ENCODE assay signal across 8 mouse cellular contexts in genomic region chr6:72440186-72440990, GRCm38 (mm10). TPM values are rescaled to one million over a fixed set of nuclear protein-coding genes. Genes with fewer than 3 reads are reported as not detected.
A peak's percentile ranks its signal among the peaks of the same experiment; 100 is the strongest.
DNase-seq lines count a peak whose midpoint lies in the region; ATAC-seq lines count a peak whose summit lies in the region.

No protein-coding gene starts in this region.

- no peaks in the 10 kb centered on the region for H3K9me3 ChIP-seq in megakaryocyte, embryonic 14.5 days
- no peaks in the 10 kb centered on the region for H3K9me3 ChIP-seq in forebrain, embryonic 15.5 days
- H3K9me3 ChIP-seq in midbrain, embryonic 16.5 days (replicated peaks; ENCODE audit: control insufficient read depth, low read length, poor library complexity, severe bottlenecking) = no peaks in the 10 kb centered on the region

- H3K27me3 ChIP-seq in megakaryocyte, embryonic 14.5 days (replicated peaks) = no peaks in the 10 kb centered on the region
- no peaks in the 10 kb centered on the region for H3K27me3 ChIP-seq in forebrain, embryonic 15.5 days
- H3K27me3 ChIP-seq in midbrain, embryonic 16.5 days (ENCODE audit: control insufficient read depth, insufficient read depth, low read depth, low read length) = no peaks in the 10 kb centered on the region

- peaks cover 28% of the 10 kb centered on the region for H3K36me3 ChIP-seq in megakaryocyte, embryonic 14.5 days (replicated peaks; ENCODE audit: low read length)
- peaks cover 22% of the 10 kb centered on the region for H3K36me3 ChIP-seq in forebrain, embryonic 15.5 days
- peaks cover 7% of the 10 kb centered on the region for H3K36me3 ChIP-seq in midbrain, embryonic 16.5 days (ENCODE audit: control insufficient read depth, insufficient read depth, low read length)

- H3K4me3 ChIP-seq in megakaryocyte, embryonic 14.5 days (replicated peaks) = peak overlapping the region; percentile 99
- H3K4me3 ChIP-seq in brown adipose tissue, adult 24 weeks (ENCODE audit: insufficient read depth, low read depth, low read length) = peak overlapping the region; percentile 97
- H3K4me3 ChIP-seq in forebrain, embryonic 15.5 days = peak overlapping the region; percentile 100
- peak overlapping the region; percentile 99 for H3K4me3 ChIP-seq in midbrain, embryonic 16.5 days (ENCODE audit: low read depth, low read length)

- DNase-seq in layer of hippocampus, adult 9-10 months (ENCODE audit: low spot score) = peak; percentile 36
- DNase-seq in adrenal gland, postnatal 10 days = no peak
- DNase-seq in urinary bladder, adult 2 months (ENCODE audit: low spot score) = no peak

- ATAC-seq in megakaryocyte, adult 5-6 weeks (ENCODE audit: poor library complexity, severe bottlenecking) = no peak
- ATAC-seq in forebrain, embryonic 15.5 days (replicated peaks) = 0 out of 2 replicates have a peak, but pooled peaks have one; percentile 4
- peak; percentile 18; the same call in 1 of the 2 replicates for ATAC-seq in midbrain, embryonic 16.5 days

- H3K4me2 ChIP-seq in forebrain, embryonic 15.5 days (replicated peaks) = peak overlapping the region; percentile 72
- peak overlapping the region; percentile 74 for H3K4me2 ChIP-seq in midbrain, embryonic 16.5 days (ENCODE audit: low read length)

- 4% methylated on average over 17 of the region's 17 CpGs for WGBS in forebrain, embryonic 15.5 days
- WGBS in midbrain, embryonic 16.5 days = 3% methylated on average over 17 of the region's 17 CpGs

- peaks cover 56% of the 10 kb centered on the region for H3K4me1 ChIP-seq in megakaryocyte, embryonic 14.5 days
- peaks cover 5% of the 10 kb centered on the region for H3K4me1 ChIP-seq in brown adipose tissue, adult 24 weeks (ENCODE audit: control insufficient read depth, insufficient read depth, insufficient read length, low read length)
- peaks cover 43% of the 10 kb centered on the region for H3K4me1 ChIP-seq in forebrain, embryonic 15.5 days
- H3K4me1 ChIP-seq in midbrain, embryonic 16.5 days (ENCODE audit: control insufficient read depth, insufficient read depth, low read length) = peaks cover 33% of the 10 kb centered on the region

- peak overlapping the region; percentile 99 for H3K27ac ChIP-seq in brown adipose tissue, adult 24 weeks (replicated peaks; ENCODE audit: low read depth, low read length)
- H3K27ac ChIP-seq in forebrain, embryonic 15.5 days (replicated peaks) = peak overlapping the region; percentile 99
- peak overlapping the region; percentile 100 for H3K27ac ChIP-seq in midbrain, embryonic 16.5 days (ENCODE audit: low read length)

- H3K9ac ChIP-seq in forebrain, embryonic 15.5 days (replicated peaks) = peak overlapping the region; percentile 100
- peak overlapping the region; percentile 100 for H3K9ac ChIP-seq in midbrain, embryonic 16.5 days (ENCODE audit: low read depth, low read length)

RNA-seq across cellular contexts. Expression of gene Mat2a, which starts 1.0 kb away (rescaled TPM):
- polyA plus RNA-seq in megakaryocyte, embryonic 14.5 days (2012; ENCODE audit: insufficient read depth, low replicate concordance) = 1.6 and 17.1 TPM in 2 replicates
- total RNA-seq in megakaryocyte, adult 5-6 weeks (2015) = 181 and 183 TPM in 2 replicates
- 95.4 and 105 TPM in 2 replicates for total RNA-seq in megakaryocyte, adult 5-6 weeks (2017)
- 103 and 104 TPM in 2 replicates for polyA plus RNA-seq in brown adipose tissue, adult 24 weeks (2012; ENCODE audit: insufficient read depth, insufficient read length, missing spikeins)
- polyA plus RNA-seq in forebrain, embryonic 15.5 days (2015; fragmentation: Nextera tagmentation; extraction: Ambion mirVana) = 359 and 376 TPM in 2 replicates
- 348 and 379 TPM in 2 replicates for polyA plus RNA-seq in midbrain, embryonic 16.5 days (2015; fragmentation: Nextera tagmentation; extraction: Ambion mirVana)
- 100 to 1,000 TPM; 225 to 245 TPM for total RNA-seq in adrenal gland, postnatal 10 days (2021)
- polyA plus RNA-seq in urinary bladder, adult 2 months (2012; rRNA removed) = 176 and 243 TPM in 2 replicates

RNA-seq across cellular contexts. Expression of gene Ggcx, which starts 26.3 kb away (rescaled TPM):
- polyA plus RNA-seq in megakaryocyte, embryonic 14.5 days (2012; ENCODE audit: insufficient read depth, low replicate concordance) = 4.8 and 8.6 TPM in 2 replicates
- total RNA-seq in megakaryocyte, adult 5-6 weeks (2015) = 5.6 and 7.8 TPM in 2 replicates
- 6.0 and 8.3 TPM in 2 replicates for total RNA-seq in megakaryocyte, adult 5-6 weeks (2017)
- 17.3 and 19.4 TPM in 2 replicates for polyA plus RNA-seq in brown adipose tissue, adult 24 weeks (2012; ENCODE audit: insufficient read depth, insufficient read length, missing spikeins)
- 14.0 and 16.5 TPM in 2 replicates for polyA plus RNA-seq in forebrain, embryonic 15.5 days (2015; fragmentation: Nextera tagmentation; extraction: Ambion mirVana)
- 14.3 and 15.2 TPM in 2 replicates for polyA plus RNA-seq in midbrain, embryonic 16.5 days (2015; fragmentation: Nextera tagmentation; extraction: Ambion mirVana)
- total RNA-seq in adrenal gland, postnatal 10 days (2021) = 10 to 100 TPM; 42.4 to 42.7 TPM
- 27.3 and 31.4 TPM in 2 replicates for polyA plus RNA-seq in urinary bladder, adult 2 months (2012; rRNA removed)

RNA-seq across cellular contexts. Expression of gene Vamp8, which starts 49.9 kb away (rescaled TPM):
- 31.1 and 174 TPM in 2 replicates for polyA plus RNA-seq in megakaryocyte, embryonic 14.5 days (2012; ENCODE audit: insufficient read depth, low replicate concordance)
- 219 and 236 TPM in 2 replicates for total RNA-seq in megakaryocyte, adult 5-6 weeks (2015)
- 199 and 241 TPM in 2 replicates for total RNA-seq in megakaryocyte, adult 5-6 weeks (2017)
- polyA plus RNA-seq in brown adipose tissue, adult 24 weeks (2012; ENCODE audit: insufficient read depth, insufficient read length, missing spikeins) = 100 and 121 TPM in 2 replicates
- polyA plus RNA-seq in forebrain, embryonic 15.5 days (2015; fragmentation: Nextera tagmentation; extraction: Ambion mirVana) = 14.5 and 15.0 TPM in 2 replicates
- polyA plus RNA-seq in midbrain, embryonic 16.5 days (2015; fragmentation: Nextera tagmentation; extraction: Ambion mirVana) = 15.3 and 16.0 TPM in 2 replicates
- 100 to 1,000 TPM; 109 to 123 TPM for total RNA-seq in adrenal gland, postnatal 10 days (2021)
- polyA plus RNA-seq in urinary bladder, adult 2 months (2012; rRNA removed) = 258 and 282 TPM in 2 replicates
